Mouse (Mus musculus): ENCODE measurements around the gene Rpl32. TPM values are rescaled to one million over a fixed set of nuclear protein-coding genes. Genes with fewer than 3 reads are reported as not detected.

Gene Rpl32
- polyA plus RNA-seq, 1 experiment from 2014 or later: 2,081 TPM

DNA sequence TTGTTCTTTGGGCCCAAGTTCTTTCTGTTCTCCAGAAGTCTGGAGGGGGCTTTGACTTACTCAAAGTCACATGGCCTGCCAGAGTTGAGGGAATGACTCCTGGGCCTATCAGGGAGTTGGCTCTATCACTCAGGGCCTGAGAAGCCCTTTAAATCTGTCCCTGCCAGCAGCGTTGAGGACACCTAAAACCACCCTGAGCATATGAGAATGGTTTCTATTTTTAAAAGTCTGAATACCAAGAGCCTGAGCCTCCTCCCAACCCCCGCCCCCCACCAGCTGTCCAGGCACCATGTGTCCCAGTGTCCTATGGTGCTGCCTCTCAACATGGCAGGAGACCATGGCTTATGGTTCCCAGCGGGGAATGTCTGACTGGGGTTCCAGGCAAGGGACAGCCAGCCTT is 32.7 kb downstream of the Rpl32 start:
- H3K27ac ChIP-seq: peak overlapping the region; percentile 79
- peak overlapping the region; percentile 34; the same call in 1 of the 2 replicates for H3K9ac ChIP-seq
- H3K4me2 ChIP-seq: peak overlapping the region; percentile 74
- H3K27me3 ChIP-seq: no peaks in the 10 kb centered on the region
- peak overlapping the region; percentile 74 for H3K4me3 ChIP-seq
- ATAC-seq (ENCODE audit: borderline replicate concordance, extremely low read depth, low FRiP score, low TSS enrichment): no peak
- H3K9me3 ChIP-seq: no peaks in the 10 kb centered on the region
- peaks cover 17% of the 10 kb centered on the region for H3K36me3 ChIP-seq
- H3K4me1 ChIP-seq: peaks cover 25% of the 10 kb centered on the region
- WGBS: 16% methylated on average over 3 of the region's 3 CpGs

DNA sequence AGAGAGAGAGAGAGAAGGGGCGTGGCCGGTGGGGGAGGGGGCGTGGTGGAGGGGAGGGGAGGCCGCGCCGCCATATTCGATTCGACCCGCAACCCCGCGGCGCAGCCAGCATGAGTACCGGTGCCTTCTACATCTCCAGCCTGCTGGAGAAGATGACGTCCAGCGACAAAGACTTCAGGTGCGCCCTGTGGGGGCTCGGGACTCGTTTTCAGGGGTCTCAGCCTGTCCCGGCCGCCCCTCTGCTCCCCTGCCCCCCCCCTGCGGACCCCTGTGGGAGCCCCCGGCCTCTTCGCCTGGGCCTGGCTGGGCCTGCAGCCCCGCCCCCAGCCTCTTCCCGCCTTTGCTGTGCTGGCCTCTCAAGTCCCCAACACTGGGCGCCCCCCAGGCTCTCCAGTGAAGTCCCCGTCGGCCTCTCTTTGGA is 34.0 kb downstream of the Rpl32 start, which contains the start of gene Cand2:
TSS of gene Cand2 (plus strand) at position 38 of the 421 bp plus-strand sequence.
- H3K9me3 ChIP-seq: no peaks in the 10 kb centered on the region
- H3K36me3 ChIP-seq: 0 out of 2 replicates have a peak, but pooled peaks cover 7% of the 10 kb centered on the region
- peak within 1 kb of the TSS; percentile 79 for H3K27ac ChIP-seq
- H3K4me1 ChIP-seq: peaks cover 25% of the 10 kb centered on the region
- H3K4me2 ChIP-seq: peak within 1 kb of the TSS; percentile 74
- H3K27me3 ChIP-seq: no peaks in the 10 kb centered on the region
- H3K4me3 ChIP-seq: peak within 1 kb of the TSS; percentile 74
- ATAC-seq (ENCODE audit: borderline replicate concordance, extremely low read depth, low FRiP score, low TSS enrichment): peak; percentile 89
- 0% methylated on average over 21 of the region's 28 CpGs for WGBS
- H3K9ac ChIP-seq: peak within 1 kb of the TSS; percentile 76

DNA sequence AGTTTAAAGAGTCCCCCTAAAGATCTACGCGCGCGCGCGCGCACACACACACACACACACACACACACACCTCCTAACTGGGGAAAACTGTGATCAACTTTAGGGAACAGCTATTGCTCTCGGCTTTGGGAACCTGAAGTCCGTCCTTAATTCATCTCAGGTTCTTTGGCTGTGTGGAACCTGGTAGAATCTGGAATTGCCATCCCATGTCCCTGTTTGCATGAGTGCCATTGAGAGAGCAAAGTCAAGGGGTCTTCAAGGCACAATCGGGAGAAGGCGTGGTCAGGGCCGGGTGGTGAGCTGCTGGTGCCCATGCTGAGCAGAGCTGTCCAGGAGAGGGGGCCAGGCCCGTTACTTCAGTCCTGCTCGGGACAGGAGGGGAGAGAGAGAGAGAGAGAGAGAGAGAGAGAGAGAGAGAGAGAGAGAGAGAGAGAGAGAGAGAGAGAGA is 34.6 kb downstream of the Rpl32 start:
- H3K27ac ChIP-seq: peak overlapping the region; percentile 58
- peaks cover 25% of the 10 kb centered on the region for H3K4me1 ChIP-seq
- under 1% methylated on average over 14 of the region's 14 CpGs for WGBS

DNA sequence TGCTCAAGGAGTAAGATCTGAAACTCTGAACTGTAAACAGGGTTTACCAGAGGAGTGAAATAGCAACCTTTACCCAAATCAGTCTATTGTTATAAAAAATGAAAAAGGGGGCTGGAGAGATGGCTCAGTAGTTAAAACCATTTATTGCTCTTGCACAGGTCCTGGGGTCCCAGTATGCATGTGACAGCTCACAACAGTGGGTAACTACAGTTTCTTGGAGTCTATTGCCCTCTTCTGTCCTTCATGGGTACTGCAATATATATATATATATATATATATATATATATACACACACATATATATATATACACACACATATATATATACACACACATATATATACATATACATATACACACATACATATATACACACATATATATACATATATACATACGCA is 35.9 kb downstream of the Rpl32 start:
- H3K27me3 ChIP-seq: no peaks in the 10 kb centered on the region
- H3K4me3 ChIP-seq: no peak overlapping the region
- ATAC-seq (ENCODE audit: borderline replicate concordance, extremely low read depth, low FRiP score, low TSS enrichment): no peak
- no peak overlapping the region for H3K9ac ChIP-seq
- WGBS: 73% methylated on average over 1 of the region's 1 CpGs
- no peak overlapping the region for H3K27ac ChIP-seq
- H3K9me3 ChIP-seq: no peaks in the 10 kb centered on the region
- H3K36me3 ChIP-seq: no peaks in the 10 kb centered on the region
- H3K4me1 ChIP-seq: peaks cover 25% of the 10 kb centered on the region
- H3K4me2 ChIP-seq: no peak overlapping the region

More for the DNA sequence above, 34.6 kb downstream of the Rpl32 start:
- Histone ChIP-seq H3K4me3 (peak overlapping the region; percentile 74), H3K9me3 (no peaks in the 10 kb centered on the region), H3K9ac (peak overlapping the region; percentile 25; the same call in 1 of the 2 replicates), H3K36me3 (0 out of 2 replicates have a peak, but pooled peaks cover 7% of the 10 kb centered on the region), H3K4me2 (peak overlapping the region; percentile 74), H3K27me3 (no peaks in the 10 kb centered on the region)
- ATAC-seq (ENCODE audit: borderline replicate concordance, extremely low read depth, low FRiP score, low TSS enrichment): peak; percentile 83

DNA sequence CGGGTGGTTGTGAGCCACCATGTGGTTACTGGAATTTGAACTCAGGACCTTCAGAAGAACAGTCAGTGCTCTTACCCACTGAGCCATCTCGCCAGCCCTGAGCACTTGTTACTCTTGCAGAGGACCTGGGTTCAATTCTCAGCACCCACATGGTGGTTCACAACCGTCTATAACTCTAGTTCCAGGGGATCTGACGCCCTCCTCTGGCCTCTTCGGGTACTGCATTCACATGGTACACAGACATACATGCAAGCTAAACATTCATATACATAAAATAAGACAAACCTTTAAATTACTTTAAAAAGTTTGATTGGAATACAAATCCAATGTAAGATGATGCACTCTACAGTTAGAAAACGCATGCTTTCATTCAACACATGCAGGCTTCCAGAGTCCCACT is 36.3 kb downstream of the Rpl32 start:
- H3K27ac ChIP-seq: no peak overlapping the region
- peaks cover 25% of the 10 kb centered on the region for H3K4me1 ChIP-seq
- no peak overlapping the region for H3K4me2 ChIP-seq
- H3K9me3 ChIP-seq: no peaks in the 10 kb centered on the region
- H3K36me3 ChIP-seq: no peaks in the 10 kb centered on the region
- H3K9ac ChIP-seq: no peak overlapping the region
- ATAC-seq (ENCODE audit: borderline replicate concordance, extremely low read depth, low FRiP score, low TSS enrichment): no peak
- H3K4me3 ChIP-seq: no peak overlapping the region
- 76% methylated on average over 6 of the region's 6 CpGs for WGBS
- no peaks in the 10 kb centered on the region for H3K27me3 ChIP-seq

DNA sequence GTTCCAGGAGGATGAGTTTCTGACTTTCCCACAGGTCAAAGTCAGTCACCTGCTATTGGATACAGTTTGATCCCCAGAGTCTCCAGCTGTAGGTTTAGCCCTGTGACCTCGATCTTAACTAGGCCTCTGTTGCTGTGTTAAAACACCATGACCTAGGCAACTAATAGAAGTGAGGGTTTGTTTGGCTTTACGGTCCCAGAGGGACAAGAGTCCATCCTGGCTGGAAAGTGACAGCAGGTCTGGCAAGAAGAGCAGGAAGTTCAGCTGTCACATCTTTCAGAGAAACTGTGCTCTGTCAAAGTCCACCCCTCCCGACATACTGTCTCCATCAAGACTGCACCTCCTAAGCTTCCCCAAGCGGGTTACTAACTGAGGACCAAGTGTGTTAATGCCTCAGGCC is 37.7 kb downstream of the Rpl32 start:
- Histone ChIP-seq H3K9me3 (no peaks in the 10 kb centered on the region), H3K4me1 (peaks cover 12% of the 10 kb centered on the region), H3K9ac (no peak overlapping the region), H3K27ac (no peak overlapping the region), H3K4me2 (no peak overlapping the region), H3K36me3 (no peaks in the 10 kb centered on the region), H3K4me3 (no peak overlapping the region), H3K27me3 (no peaks in the 10 kb centered on the region)
- no peak for ATAC-seq (ENCODE audit: borderline replicate concordance, extremely low read depth, low FRiP score, low TSS enrichment)
- 57% methylated on average over 4 of the region's 4 CpGs for WGBS

DNA sequence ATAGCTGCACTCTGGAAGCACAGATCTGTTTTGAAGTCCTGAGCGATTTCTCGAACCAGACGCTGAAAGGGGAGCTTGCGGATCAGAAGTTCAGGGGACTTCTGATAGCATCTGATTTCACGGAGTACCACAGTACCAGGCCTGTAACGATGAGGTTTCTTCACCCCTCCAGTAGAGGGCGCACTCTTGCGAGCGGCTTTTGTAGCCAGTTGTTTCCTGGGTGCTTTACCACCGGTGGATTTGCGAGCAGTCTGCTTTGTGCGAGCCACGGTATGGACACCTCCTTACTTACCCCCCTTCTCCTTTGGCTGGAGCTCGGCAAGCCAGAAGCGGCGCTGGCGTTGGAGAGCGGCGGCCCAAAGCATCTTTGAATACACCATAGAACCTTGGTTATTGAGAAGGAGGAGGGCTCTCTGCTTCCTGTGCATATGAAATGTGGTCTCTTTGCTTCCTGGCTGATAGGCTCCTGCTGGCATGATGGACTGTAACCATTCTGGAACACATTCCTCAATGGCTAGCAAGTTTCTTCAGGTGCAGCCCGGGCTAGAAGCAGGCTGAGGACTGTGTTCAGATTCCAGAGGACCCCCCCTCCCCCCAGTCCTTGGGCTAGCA is 38.4 kb downstream of the Rpl32 start:
- no peaks in the 10 kb centered on the region for H3K9me3 ChIP-seq
- no peak overlapping the region for H3K27ac ChIP-seq
- no peak for ATAC-seq (ENCODE audit: borderline replicate concordance, extremely low read depth, low FRiP score, low TSS enrichment)
- H3K4me1 ChIP-seq: peaks cover 5% of the 10 kb centered on the region
- no peak overlapping the region for H3K9ac ChIP-seq
- H3K27me3 ChIP-seq: no peaks in the 10 kb centered on the region
- no peaks in the 10 kb centered on the region for H3K36me3 ChIP-seq
- no peak overlapping the region for H3K4me3 ChIP-seq
- H3K4me2 ChIP-seq: no peak overlapping the region
- WGBS: 82% methylated on average over 20 of the region's 20 CpGs

DNA sequence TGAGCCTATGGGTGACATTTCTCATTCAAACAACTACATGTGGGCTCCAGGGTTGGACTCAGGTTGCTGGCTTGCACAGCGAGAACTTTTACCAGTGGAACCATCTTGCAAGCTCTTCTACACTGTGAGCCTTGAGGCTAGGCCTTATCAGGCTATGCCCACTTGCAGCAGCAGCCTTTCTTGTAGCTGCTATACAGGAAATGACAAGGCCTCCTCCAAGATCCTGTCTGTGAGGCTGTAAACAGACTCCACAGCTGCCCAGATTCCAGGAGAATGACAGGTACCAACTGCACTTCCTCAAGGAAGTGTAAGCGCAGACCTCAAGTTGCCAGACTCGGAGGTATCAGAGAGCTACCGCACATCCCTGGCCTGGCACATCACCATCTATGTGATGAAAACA is 40.3 kb downstream of the Rpl32 start:
- Histone ChIP-seq H3K4me1 (peaks cover 17% of the 10 kb centered on the region), H3K36me3 (no peaks in the 10 kb centered on the region), H3K4me3 (no peak overlapping the region), H3K27me3 (no peaks in the 10 kb centered on the region), H3K4me2 (no peak overlapping the region), H3K27ac (peak overlapping the region; percentile 71), H3K9me3 (no peaks in the 10 kb centered on the region), H3K9ac (no peak overlapping the region)
- no peak; the same call in 1 of the 2 replicates for ATAC-seq (ENCODE audit: borderline replicate concordance, extremely low read depth, low FRiP score, low TSS enrichment)
- 54% methylated on average over 4 of the region's 4 CpGs for WGBS

DNA sequence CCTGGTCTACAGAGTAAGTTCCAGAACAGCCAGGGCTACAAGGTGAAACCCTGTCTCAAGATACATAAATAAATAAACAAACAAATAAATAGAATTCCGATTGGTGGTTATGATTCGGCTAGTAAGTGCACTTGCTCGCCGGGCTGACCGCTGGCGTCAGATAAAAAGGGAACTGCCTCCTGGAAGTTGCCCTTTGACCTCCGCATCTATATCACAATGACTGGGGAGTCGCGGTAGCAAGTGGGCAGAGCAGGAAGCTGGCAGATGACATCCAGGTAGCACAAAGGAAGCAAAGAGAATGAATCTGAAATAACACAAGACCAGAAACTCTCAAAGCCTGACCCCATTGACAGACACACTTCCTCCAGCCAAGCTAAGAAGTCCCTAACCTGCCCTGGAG is 41.2 kb downstream of the Rpl32 start:
- H3K4me1 ChIP-seq: peaks cover 25% of the 10 kb centered on the region
- no peak overlapping the region for H3K4me2 ChIP-seq
- peak overlapping the region; percentile 71 for H3K27ac ChIP-seq
- no peak overlapping the region for H3K9ac ChIP-seq
- H3K9me3 ChIP-seq: no peaks in the 10 kb centered on the region
- no peak overlapping the region for H3K4me3 ChIP-seq
- H3K36me3 ChIP-seq: no peaks in the 10 kb centered on the region
- no peaks in the 10 kb centered on the region for H3K27me3 ChIP-seq
- no peak for ATAC-seq (ENCODE audit: borderline replicate concordance, extremely low read depth, low FRiP score, low TSS enrichment)
- 43% methylated on average over 9 of the region's 9 CpGs for WGBS

DNA sequence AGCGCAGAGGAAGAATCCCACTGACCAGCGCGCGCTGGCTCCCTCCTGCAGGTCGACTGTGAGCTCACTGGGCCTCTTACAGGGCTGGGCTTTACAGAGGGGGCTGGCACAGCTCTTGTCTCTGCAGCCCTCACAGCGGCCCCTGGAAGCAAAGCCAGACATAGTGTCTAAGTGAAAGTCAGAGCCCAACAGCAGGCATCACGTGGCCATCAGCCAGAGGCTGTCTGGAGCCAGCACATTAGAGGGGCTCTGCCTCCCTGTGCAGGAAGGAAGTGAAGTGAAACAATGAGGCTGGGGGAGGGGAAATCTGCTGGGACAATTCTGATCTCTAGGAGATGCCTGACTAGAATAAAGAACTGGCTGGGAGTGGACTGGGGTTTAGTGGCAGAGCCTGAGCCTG is 44.4 kb downstream of the Rpl32 start:
- H3K4me2 ChIP-seq: peak overlapping the region; percentile 26
- peak overlapping the region; percentile 17; the same call in 1 of the 2 replicates for H3K9ac ChIP-seq
- peak overlapping the region; percentile 90 for H3K27ac ChIP-seq
- H3K27me3 ChIP-seq: no peaks in the 10 kb centered on the region
- peak; percentile 90 for ATAC-seq (ENCODE audit: borderline replicate concordance, extremely low read depth, low FRiP score, low TSS enrichment)
- WGBS: 8% methylated on average over 7 of the region's 7 CpGs
- H3K9me3 ChIP-seq: no peaks in the 10 kb centered on the region
- peaks cover 39% of the 10 kb centered on the region for H3K4me1 ChIP-seq
- no peaks in the 10 kb centered on the region for H3K36me3 ChIP-seq
- H3K4me3 ChIP-seq: no peak overlapping the region

DNA sequence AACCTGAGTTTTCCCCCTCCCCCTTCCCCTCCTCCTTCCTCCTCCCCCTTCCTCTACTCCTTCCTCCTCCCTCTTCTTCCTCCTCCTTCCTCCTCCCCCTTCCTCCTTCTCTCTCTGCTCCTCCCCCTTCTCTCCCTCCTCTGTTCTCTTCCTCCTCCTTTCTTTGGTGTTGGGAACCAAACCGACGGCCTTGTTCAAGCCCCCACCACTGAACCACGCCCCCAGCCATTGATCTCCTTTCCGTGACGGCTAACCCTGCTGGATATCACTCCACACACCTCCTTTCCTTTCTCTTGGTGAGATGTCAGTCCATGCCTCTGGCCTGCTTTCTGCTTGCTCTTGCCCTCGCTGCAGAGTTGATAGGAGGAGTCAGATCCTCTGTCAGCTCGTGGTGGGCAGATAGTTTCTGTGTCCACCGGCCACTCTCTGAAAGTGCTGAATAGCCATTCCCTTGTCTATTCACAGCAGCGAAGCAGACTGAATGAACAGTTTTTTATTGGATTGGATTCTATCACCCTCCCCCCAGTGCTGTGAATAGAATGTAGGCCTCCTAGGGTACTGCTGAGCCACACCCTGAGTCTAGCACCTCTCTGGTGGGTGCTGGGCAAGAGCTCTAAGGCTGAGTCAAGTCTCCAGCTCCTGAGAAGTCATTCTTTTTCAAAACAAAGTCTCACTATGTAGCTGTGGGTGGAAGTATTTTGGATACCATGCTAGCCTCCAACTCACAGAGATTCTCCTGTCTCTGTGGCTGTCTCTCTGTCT is 46.4 kb downstream of the Rpl32 start, which contains the start of gene Tmem40:
TSS of gene Tmem40 (minus strand) at position 416 of the 762 bp plus-strand sequence.
- Histone ChIP-seq H3K27ac (peak within 1 kb of the TSS; percentile 77), H3K4me3 (no peak within 1 kb of the TSS), H3K9ac (no peak within 1 kb of the TSS), H3K4me1 (peaks cover 44% of the 10 kb centered on the region), H3K36me3 (no peaks in the 10 kb centered on the region), H3K4me2 (peak within 1 kb of the TSS; percentile 25), H3K9me3 (no peaks in the 10 kb centered on the region), H3K27me3 (no peaks in the 10 kb centered on the region)
- WGBS: 2% methylated on average over 9 of the region's 9 CpGs
- ATAC-seq (ENCODE audit: borderline replicate concordance, extremely low read depth, low FRiP score, low TSS enrichment): peak; percentile 23; the same call in 1 of the 2 replicates

DNA sequence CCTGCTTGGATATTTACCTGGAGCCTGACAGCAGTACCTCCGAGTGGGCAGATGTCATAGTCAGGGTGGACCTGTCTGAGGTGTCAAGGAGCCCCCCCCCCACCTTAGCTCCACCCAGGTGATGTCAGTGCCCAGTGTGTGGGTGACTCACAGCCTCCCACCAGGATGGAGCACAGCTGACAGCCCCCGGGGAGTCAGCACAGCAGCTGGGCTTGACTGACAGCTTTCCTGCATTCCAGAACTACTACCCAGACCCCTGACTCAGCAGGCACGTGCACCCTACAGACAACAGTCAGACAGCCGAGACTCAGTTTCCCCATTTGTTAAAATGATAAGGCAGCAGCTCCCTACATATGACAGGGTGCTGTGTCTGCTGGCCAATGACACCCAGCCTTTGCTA is 47.6 kb downstream of the Rpl32 start:
- Histone ChIP-seq H3K27me3 (no peaks in the 10 kb centered on the region), H3K4me2 (no peak overlapping the region), H3K4me1 (peaks cover 44% of the 10 kb centered on the region), H3K9me3 (no peaks in the 10 kb centered on the region), H3K4me3 (no peak overlapping the region), H3K9ac (no peak overlapping the region), H3K36me3 (no peaks in the 10 kb centered on the region), H3K27ac (no peak overlapping the region)
- no peak for ATAC-seq (ENCODE audit: borderline replicate concordance, extremely low read depth, low FRiP score, low TSS enrichment)
- 37% methylated on average over 4 of the region's 4 CpGs for WGBS
